Mouse (Mus musculus) embryonic facial prominence, embryonic 15.5 days (tissue): Measurements from ENCODE around the gene Six1. TPM values are rescaled to one million over a fixed set of nuclear protein-coding genes. Genes with fewer than 3 reads are reported as not detected.
"Not testable (repeated sequence)": the region's sequence is repeated elsewhere in the genome, so short reads cannot be mapped to it uniquely, and the experiment has no call there.

Experiments
- ATAC-seq: fragments of 200-750 bp; cut with Nextera tagmentation; 2 replicates; pipeline ENCODE4 v1.8.0; 2017; ENCODE audit warnings: low read depth, moderate TSS enrichment; ENCODE audit not compliant: insufficient number of reproducible peaks, low FRiP score, low TSS enrichment
- H3K27ac ChIP-seq: fragments of 300-500 bp; sonication (generic); replicated peaks from 2 replicates; pipeline ENCODE4 v1.5.1; 2015; ENCODE audit warnings: mild to moderate bottlenecking, inconsistent platforms
- H3K27me3 ChIP-seq: fragments of 300-500 bp; sonication (generic); 2 replicates; pipeline ENCODE4 v1.6.1; 2015; ENCODE audit warnings: inconsistent platforms
- H3K36me3 ChIP-seq: fragments of 300-500 bp; sonication (generic); 2 replicates; pipeline ENCODE4 v1.6.1; 2015; ENCODE audit warnings: mild to moderate bottlenecking, inconsistent platforms
- H3K4me1 ChIP-seq: fragments of 300-500 bp; sonication (generic); 2 replicates; pipeline ENCODE4 v1.6.1; 2015; ENCODE audit warnings: inconsistent platforms
- H3K4me2 ChIP-seq: fragments of 300-500 bp; sonication (generic); replicated peaks from 2 replicates; pipeline ENCODE4 v1.6.1; 2015; ENCODE audit warnings: mild to moderate bottlenecking, inconsistent platforms
- H3K4me3 ChIP-seq: fragments of 300-500 bp; sonication (generic); replicated peaks from 2 replicates; pipeline ENCODE4 v1.5.1; 2015; ENCODE audit warnings: mild to moderate bottlenecking, inconsistent platforms
- H3K9ac ChIP-seq: fragments of 300-500 bp; sonication (generic); 2 replicates; pipeline ENCODE4 v1.6.1; 2015; ENCODE audit warnings: inconsistent platforms
- H3K9me3 ChIP-seq: fragments of 300-500 bp; sonication (generic); replicated peaks from 2 replicates; pipeline ENCODE4 v1.6.1; 2016; ENCODE audit warnings: inconsistent platforms
- WGBS: fragments of 180-500 bp; shearing (Covaris S2); methylation state at CpG from one replicate; pipeline ENCODE4 v1.1.7; 2015; 5-methylcytosine and 5-hydroxymethylcytosine counted together
- polyA plus RNA-seq: library from polyadenylated mRNA; unstranded; fragments of >200 nt; fragmentation: Nextera tagmentation; extraction: Ambion mirVana; gene quantifications from 2 replicates; pipeline ENCODE4 v1.2.1, GENCODE M21; 2015

Gene Six1
- polyA plus RNA-seq, 1 experiment from 2014 or later: 48.3 TPM

DNA sequence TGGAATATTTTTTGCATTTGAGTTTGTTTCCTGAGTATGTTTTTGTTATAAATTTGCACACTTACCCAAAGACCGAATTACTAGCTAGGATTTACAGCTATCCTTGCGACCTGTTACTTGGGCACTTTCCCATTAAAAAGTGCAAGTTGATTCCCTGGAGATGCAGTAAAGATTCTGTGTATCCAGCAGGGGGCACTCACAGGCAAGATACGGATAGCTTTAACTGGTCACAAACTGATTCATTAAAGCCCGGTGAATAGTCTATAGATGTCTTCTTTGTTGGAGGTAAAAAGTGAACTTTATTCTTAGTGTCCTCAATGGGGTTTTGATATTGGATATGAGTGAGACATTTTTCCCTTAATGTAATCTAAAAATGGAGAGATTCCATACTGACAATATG is 32.7 kb downstream of the Six1 start:
- Histone ChIP-seq H3K36me3 (no peaks in the 10 kb centered on the region), H3K27me3 (no peaks in the 10 kb centered on the region), H3K9me3 (no peaks in the 10 kb centered on the region), H3K4me1 (0 out of 2 replicates have a peak, but pooled peaks cover 3% of the 10 kb centered on the region), H3K4me2 (no peak overlapping the region), H3K27ac (no peak overlapping the region), H3K9ac (no peak overlapping the region), H3K4me3 (no peak overlapping the region)
- no peak for ATAC-seq
- 6% methylated on average over 4 of the region's 4 CpGs for WGBS

DNA sequence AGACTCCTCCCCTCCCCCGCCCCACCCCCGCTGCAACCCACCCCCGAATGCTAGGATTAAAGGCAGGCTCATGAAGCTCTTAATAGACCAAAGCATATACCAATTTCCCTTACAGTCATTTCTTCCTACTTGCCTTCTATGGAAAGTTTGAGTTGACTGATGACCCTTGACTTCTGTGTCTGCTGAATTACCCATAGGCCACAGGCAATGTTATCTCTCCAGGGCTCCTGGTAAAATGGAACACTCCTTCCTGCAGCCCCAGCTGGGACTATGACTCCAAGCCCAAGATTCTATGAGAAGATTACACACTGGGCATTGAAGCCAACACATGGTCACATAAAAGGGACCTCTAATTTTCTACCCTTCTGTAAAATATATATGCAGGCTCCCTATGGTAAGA is 33.3 kb downstream of the Six1 start:
- no peak overlapping the region for H3K4me3 ChIP-seq
- no peak for ATAC-seq
- H3K9me3 ChIP-seq: no peaks in the 10 kb centered on the region
- H3K27ac ChIP-seq: no peak overlapping the region
- no peaks in the 10 kb centered on the region for H3K36me3 ChIP-seq
- no peak overlapping the region for H3K9ac ChIP-seq
- no peaks in the 10 kb centered on the region for H3K4me1 ChIP-seq
- 46% methylated on average over 3 of the region's 3 CpGs for WGBS
- H3K27me3 ChIP-seq: no peaks in the 10 kb centered on the region
- H3K4me2 ChIP-seq: no peak overlapping the region

DNA sequence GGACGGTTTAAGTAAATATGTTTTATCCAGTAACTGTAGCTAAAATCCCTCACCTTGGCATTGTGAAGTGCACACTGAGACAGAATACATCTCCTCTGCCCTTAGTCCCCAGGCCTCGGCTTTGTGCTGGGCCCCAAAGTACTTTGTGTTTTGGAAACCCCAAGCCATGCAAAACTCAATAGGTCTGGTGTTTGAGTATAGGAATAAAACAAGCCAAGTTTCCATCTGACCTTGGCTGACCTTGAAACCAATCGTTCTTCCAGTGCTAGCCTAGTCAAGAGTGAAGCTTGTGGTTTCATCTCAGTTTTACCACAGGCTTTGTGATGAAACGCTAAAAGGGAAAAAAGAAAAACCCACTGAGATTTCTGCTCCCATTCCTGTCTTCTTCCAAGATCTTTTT is 34.8 kb downstream of the Six1 start:
- Histone ChIP-seq H3K27ac (no peak overlapping the region; the same call in 1 of the 2 replicates), H3K27me3 (no peaks in the 10 kb centered on the region), H3K4me1 (no peaks in the 10 kb centered on the region), H3K4me3 (no peak overlapping the region), H3K9ac (no peak overlapping the region), H3K36me3 (no peaks in the 10 kb centered on the region), H3K9me3 (no peaks in the 10 kb centered on the region), H3K4me2 (no peak overlapping the region)
- no peak for ATAC-seq
- WGBS: 62% methylated on average over 4 of the region's 4 CpGs

DNA sequence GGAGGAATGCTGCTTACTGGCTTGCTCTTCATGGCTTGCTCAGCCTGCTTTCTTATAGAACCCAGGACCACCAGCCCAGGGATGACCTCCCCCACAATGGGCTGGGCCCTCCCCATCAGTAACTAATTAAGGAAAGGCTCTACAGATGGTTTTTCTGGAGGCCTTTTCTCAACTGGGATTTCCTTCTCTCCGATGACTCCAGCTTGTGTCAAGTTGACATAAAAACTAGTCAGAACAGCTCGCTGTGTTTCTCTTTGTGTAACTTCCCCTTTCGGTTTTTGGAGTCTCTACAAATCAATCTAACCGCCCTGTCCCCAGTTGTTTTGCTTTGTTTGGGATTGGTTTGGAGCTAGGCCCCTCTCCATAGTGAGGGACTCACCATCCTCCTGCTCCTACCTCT is 37.5 kb downstream of the Six1 start:
- no peaks in the 10 kb centered on the region for H3K4me1 ChIP-seq
- H3K9me3 ChIP-seq: no peaks in the 10 kb centered on the region
- no peak for ATAC-seq
- H3K9ac ChIP-seq: no peak overlapping the region
- WGBS: 67% methylated on average over 4 of the region's 4 CpGs
- H3K27me3 ChIP-seq: no peaks in the 10 kb centered on the region
- H3K4me2 ChIP-seq: no peak overlapping the region
- no peak overlapping the region for H3K4me3 ChIP-seq
- H3K36me3 ChIP-seq: no peaks in the 10 kb centered on the region
- no peak overlapping the region for H3K27ac ChIP-seq

DNA sequence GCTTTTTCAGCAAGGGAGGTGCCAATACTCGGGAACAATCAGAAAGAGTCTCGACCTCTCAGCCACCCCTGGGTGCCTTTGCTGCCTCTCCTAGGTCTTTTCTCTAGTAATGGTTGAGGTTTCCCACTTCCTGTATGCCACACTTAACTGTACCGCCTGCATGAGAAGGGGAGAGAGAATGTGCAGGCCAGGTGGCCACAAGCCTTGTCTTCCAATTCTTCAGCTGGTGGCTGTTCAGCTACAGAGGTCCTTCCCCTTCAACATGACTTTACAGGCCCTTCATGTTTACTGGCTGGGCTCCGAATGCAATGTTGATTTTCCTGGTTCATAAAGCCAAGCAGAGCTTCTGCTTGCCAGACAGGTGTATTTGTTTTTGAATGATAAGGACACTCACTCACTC is 39.4 kb downstream of the Six1 start:
- Histone ChIP-seq H3K4me2 (no peak overlapping the region), H3K27me3 (no peaks in the 10 kb centered on the region), H3K4me1 (no peaks in the 10 kb centered on the region), H3K36me3 (no peaks in the 10 kb centered on the region), H3K27ac (no peak overlapping the region), H3K9me3 (no peaks in the 10 kb centered on the region), H3K4me3 (no peak overlapping the region), H3K9ac (no peak overlapping the region)
- 77% methylated on average over 4 of the region's 4 CpGs for WGBS
- no peak for ATAC-seq

DNA sequence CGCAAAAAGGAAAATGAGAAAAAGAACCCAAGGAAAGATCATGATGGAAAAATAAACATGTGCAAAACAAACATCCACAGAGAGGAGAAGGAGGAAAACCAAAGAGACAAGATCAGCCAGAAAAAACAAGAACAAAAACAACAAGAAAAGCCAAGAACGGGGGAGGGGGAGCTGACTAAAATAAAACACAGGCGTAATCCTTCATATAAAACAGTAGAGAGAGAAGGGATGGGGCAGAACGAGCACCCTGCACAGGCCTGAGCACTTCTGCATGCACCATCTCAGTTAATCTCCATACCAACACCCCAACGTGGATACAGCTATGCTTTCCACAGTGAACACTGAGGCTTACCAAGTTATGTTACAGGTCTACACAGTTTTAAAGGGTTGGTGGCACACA is 40.9 kb downstream of the Six1 start:
- no peaks in the 10 kb centered on the region for H3K27me3 ChIP-seq
- no peak for ATAC-seq
- H3K4me2 ChIP-seq: peak overlapping the region; percentile 15; the same call in 1 of the 2 replicates
- H3K9ac ChIP-seq: no peak overlapping the region
- H3K36me3 ChIP-seq: no peaks in the 10 kb centered on the region
- WGBS: 37% methylated on average over 5 of the region's 5 CpGs
- H3K4me3 ChIP-seq: no peak overlapping the region
- no peaks in the 10 kb centered on the region for H3K9me3 ChIP-seq
- H3K27ac ChIP-seq: peak overlapping the region; percentile 51; the same call in 1 of the 2 replicates
- H3K4me1 ChIP-seq: no peaks in the 10 kb centered on the region

DNA sequence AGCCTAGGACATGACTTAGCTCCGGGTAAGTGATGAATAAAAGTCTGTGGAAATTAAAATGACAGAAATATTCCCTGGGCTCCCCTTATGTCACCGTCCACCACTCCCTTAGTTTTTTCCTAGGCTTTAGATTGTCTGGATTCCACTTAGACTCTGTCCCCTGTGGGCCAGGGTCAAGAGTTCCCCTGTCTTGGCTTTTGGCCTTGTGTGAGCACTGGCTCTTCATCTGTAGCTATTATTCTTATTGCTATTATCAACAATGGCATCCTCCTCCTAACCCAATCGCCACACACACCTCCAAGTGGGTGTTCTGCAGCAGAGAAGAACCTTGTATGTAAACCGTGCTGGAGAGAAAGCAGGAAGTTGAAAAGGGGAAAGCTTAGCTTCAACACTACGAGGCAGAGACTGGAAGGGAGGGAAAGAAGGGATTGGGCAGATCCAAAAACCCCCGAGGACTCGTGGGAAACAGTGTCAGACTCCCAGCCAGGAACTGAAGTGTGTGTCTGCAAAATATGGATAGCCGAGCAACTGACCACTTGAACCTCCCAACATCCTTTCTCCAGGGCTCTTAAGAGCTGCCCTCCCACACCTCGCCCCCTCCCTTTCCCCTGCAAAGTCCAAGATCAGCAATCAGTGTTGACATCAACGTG is 41.4 kb downstream of the Six1 start:
- WGBS: 34% methylated on average over 10 of the region's 10 CpGs
- no peaks in the 10 kb centered on the region for H3K27me3 ChIP-seq
- H3K9ac ChIP-seq: no peak overlapping the region
- no peak overlapping the region for H3K4me3 ChIP-seq
- H3K36me3 ChIP-seq: no peaks in the 10 kb centered on the region
- peak; percentile 15; the same call in 1 of the 2 replicates for ATAC-seq
- no peaks in the 10 kb centered on the region for H3K9me3 ChIP-seq
- H3K4me2 ChIP-seq: peak overlapping the region; percentile 15; the same call in 1 of the 2 replicates
- peak overlapping the region; percentile 39; the same call in 1 of the 2 replicates for H3K27ac ChIP-seq
- H3K4me1 ChIP-seq: no peaks in the 10 kb centered on the region

DNA sequence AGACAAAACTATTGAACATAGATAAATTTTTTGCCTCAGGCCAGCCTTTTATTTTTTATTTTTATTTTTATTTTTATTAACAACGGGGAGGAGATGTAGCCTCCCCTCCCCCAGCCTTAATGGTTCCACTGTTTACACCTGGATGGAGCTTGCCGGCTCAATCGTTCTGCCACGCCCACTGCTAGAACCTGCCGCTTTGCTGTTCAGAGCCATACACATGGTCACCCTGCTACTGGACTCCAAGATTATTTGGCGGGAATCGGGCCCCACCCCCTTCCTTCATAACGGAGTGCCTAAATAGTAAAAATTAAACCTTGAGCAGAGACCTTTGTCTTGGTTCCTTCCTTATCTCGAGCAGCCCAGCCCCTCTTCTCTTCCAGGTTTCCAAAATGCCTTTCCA is 50.8 kb downstream of the Six1 start:
- H3K4me2 ChIP-seq, H3K36me3 ChIP-seq, H3K27ac ChIP-seq, ATAC-seq, H3K9ac ChIP-seq, H3K4me3 ChIP-seq, H3K9me3 ChIP-seq, H3K4me1 ChIP-seq, H3K27me3 ChIP-seq: not testable (repeated sequence)
- 48% methylated on average over 9 of the region's 9 CpGs for WGBS

DNA sequence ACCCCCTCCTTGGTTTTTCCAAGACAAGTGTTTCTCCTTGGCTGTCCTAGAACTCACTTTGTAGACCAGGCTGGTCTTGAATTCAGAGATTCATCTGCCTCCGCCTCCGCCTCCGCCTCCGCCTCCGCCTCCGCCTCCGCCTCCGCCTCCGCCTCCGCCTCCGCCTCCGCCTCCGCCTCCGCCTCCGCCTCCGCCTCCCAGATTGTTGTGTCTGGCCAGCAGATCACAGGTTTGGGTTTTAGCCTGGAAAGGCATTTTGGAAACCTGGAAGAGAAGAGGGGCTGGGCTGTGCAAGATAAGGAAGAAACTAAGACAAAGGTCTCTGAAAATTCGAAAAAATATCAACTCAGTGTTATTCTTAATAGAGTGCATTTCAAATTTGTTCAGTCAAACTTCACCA is 51.4 kb downstream of the Six1 start:
- not testable (repeated sequence) for ATAC-seq, H3K27me3 ChIP-seq, H3K4me3 ChIP-seq, H3K27ac ChIP-seq, H3K9me3 ChIP-seq, H3K36me3 ChIP-seq, H3K9ac ChIP-seq, H3K4me1 ChIP-seq, H3K4me2 ChIP-seq
- WGBS: 54% methylated on average over 17 of the region's 17 CpGs

DNA sequence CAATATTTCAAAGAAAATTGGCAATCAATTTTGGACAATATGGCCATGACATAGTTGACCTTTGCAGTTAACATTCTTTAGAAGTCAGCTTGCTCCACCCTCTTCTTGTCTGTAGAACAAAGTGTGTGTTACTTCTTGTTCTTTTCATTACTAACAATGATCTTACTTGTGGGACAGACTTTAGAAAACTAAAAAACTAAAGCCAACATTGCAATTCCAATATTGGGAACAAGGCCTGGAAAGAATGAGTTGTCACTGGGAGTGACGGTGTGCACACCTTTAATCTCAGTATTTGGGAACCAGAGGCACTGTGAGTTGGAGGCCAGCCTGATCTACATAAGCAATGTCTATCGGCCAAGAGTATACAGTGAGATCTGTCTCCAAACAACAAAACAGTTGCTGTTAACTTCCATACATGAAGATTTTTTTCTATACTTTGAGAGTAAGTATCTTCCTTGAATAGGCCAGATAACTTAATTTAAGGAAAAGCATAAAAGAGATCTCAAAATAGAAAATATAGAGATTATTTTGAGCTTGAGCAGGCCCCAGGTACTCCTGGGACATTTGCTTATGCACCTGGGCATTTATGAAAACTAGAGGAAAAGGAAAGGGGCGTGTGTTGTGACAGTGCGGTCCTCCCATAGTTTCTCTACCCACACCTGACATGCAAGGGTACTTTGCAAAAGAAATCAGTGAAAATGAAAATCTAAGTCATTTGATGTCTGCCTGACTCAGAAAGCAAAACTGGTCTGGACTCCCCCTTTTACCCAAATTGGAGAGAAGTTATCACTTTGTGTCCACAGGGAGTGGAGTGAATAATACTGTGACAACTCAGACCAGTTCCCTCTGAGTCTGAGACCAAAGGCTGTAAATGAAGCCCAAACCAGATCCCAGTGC is 55.3 kb downstream of the Six1 start:
- no peaks in the 10 kb centered on the region for H3K36me3 ChIP-seq
- H3K27me3 ChIP-seq: no peaks in the 10 kb centered on the region
- H3K27ac ChIP-seq: no peak overlapping the region
- WGBS: 88% methylated on average over 4 of the region's 4 CpGs
- no peaks in the 10 kb centered on the region for H3K4me1 ChIP-seq
- no peak overlapping the region for H3K4me2 ChIP-seq
- ATAC-seq: no peak
- H3K9ac ChIP-seq: no peak overlapping the region
- no peaks in the 10 kb centered on the region for H3K9me3 ChIP-seq
- no peak overlapping the region for H3K4me3 ChIP-seq

DNA sequence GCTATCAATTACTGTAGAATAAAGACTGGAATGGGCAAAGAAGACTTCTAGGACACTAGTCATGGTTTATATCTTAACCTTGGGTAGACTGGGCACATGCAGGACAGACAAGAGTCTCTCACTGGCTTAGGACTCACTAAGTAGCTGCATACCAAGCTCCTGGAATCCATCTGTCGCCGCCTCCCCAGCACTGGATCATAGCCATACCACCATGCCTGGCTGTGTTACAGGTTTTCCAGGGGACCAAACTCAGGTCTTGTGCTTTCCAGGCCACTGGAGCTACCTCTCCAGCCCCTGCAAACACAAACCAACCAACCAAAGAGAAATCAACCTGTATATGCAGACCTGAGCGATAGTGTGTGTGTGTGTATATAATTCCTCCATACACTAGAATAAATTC is 57.0 kb downstream of the Six1 start:
- WGBS: 90% methylated on average over 3 of the region's 3 CpGs
- no peak for ATAC-seq
- no peak overlapping the region for H3K4me2 ChIP-seq

More for the DNA sequence above, 57.0 kb downstream of the Six1 start:
- H3K27ac ChIP-seq: no peak overlapping the region
- H3K9me3 ChIP-seq: no peaks in the 10 kb centered on the region
- H3K9ac ChIP-seq: no peak overlapping the region
- H3K27me3 ChIP-seq: no peaks in the 10 kb centered on the region
- H3K4me1 ChIP-seq: no peaks in the 10 kb centered on the region
- H3K36me3 ChIP-seq: no peaks in the 10 kb centered on the region
- no peak overlapping the region for H3K4me3 ChIP-seq
